Mouse (Mus musculus): ENCODE data around the gene Dpp10.

DNA sequence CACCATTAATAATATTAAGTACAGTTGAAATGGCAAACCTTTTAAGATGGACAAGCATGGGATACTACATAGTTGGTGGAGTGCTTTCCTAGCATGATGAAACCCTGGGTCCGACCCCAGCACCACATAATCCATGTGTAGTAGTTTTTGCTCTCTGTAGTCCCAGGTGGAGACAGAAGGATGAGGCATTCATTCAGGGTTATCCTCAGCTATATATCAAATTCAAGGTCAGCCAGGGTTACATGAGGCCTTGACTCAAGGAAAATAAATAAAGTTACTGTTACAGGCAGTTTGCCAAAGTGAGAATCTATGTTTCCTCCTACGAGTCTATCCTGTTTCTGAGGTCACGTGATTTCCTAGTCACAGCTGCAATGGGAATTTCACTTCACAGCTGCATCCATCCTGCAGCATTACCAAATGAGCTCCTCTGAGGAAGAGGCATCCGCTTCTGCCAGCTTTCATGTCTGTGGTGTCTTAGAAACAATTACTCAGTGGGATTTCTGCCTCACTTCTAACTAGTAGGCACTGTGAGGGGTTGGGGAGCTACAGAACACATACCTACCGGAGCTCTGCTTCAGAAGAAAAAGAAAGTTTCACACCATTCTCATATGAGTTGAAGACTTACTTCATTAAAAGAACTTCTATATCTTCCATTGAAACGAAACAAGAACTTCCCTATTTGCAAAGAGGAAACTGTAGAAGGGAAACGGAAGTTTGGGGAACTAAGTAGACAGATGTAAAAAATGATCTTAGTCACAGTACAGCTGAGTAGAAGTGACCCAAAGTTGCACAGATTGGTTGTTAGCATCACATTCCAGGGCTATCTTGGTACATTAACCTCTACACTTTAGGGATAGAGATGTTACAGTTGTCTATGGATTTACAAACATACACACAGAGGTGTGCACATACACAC, 111.3 kb downstream of the Dpp10 start:
- no peak for TF ChIP-seq GATA1 (IDR thresholded peaks at IDR 0.05; ENCODE audit: low read length)
- TF ChIP-seq TAL1 (IDR thresholded peaks at IDR 0.05; ENCODE audit: low read length), result no peak

All from erythroblast, embryonic 14.5 days (primary cell).